Mouse (Mus musculus) liver, postnatal 0 days (tissue): ENCODE results near the gene Ppp1r21. TPM values are rescaled to one million over a fixed set of nuclear protein-coding genes. Genes with fewer than 3 reads are reported as not detected.

Experiments
- ATAC-seq: fragments of 200-750 bp; cut with Nextera tagmentation; 2 replicates; pipeline ENCODE4 v1.8.0; 2017; ENCODE audit warnings: mild to moderate bottlenecking, moderate library complexity
- DNase-seq: peaks from one replicate; pipeline ENCODE4 v3.0.0-alpha.2; 2016
- H3K27ac ChIP-seq: fragments of 300-500 bp; sonication (generic); 2 replicates; pipeline ENCODE4 v1.5.1; 2014; ENCODE audit warnings: antibody characterized with exemption, moderate library complexity, mild to moderate bottlenecking, low read depth
- H3K27me3 ChIP-seq: fragments of 300-500 bp; sonication (generic); 2 replicates; pipeline ENCODE4 v1.6.1; 2014; ENCODE audit warnings: low read length, control low read depth, mixed read lengths; ENCODE audit not compliant: insufficient read depth
- H3K36me3 ChIP-seq: fragments of 300-500 bp; sonication (generic); replicated peaks from 2 replicates; pipeline ENCODE4 v1.6.1; 2014; ENCODE audit warnings: mild to moderate bottlenecking, control low read depth, low read length, moderate library complexity, mixed read lengths; ENCODE audit not compliant: insufficient read depth
- H3K4me1 ChIP-seq: fragments of 300-500 bp; sonication (generic); 2 replicates; pipeline ENCODE4 v1.6.1; 2014; ENCODE audit warnings: antibody characterized with exemption, mild to moderate bottlenecking, control low read depth; ENCODE audit not compliant: insufficient read depth
- H3K4me2 ChIP-seq: fragments of 300-500 bp; sonication (generic); 2 replicates; pipeline ENCODE4 v1.6.1; 2014; ENCODE audit warnings: low read depth, mild to moderate bottlenecking, low read length, moderate library complexity, mixed read lengths
- H3K4me3 ChIP-seq: fragments of 300-500 bp; sonication (generic); 2 replicates; pipeline ENCODE4 v1.5.1; 2014; ENCODE audit warnings: low read depth, low read length
- H3K9ac ChIP-seq: fragments of 300-500 bp; sonication (generic); replicated peaks from 2 replicates; pipeline ENCODE4 v1.6.1; 2014; ENCODE audit warnings: mild to moderate bottlenecking, moderate library complexity
- H3K9me3 ChIP-seq: fragments of 300-500 bp; sonication (generic); 2 replicates; pipeline ENCODE4 v1.6.1; 2016; ENCODE audit warnings: mild to moderate bottlenecking, control low read depth, low read length, mixed read lengths
- CTCF ChIP-seq: sonication (generic); IDR thresholded peaks from 2 replicates; pipeline ENCODE4 v1.5.1; 2016; ENCODE audit warnings: antibody characterized with exemption, low read depth
- EP300 ChIP-seq: IDR thresholded peaks from 2 replicates; pipeline ENCODE4 v1.6.1; 2016; ENCODE audit warnings: antibody characterized with exemption, low read depth, mild to moderate bottlenecking
- WGBS: fragments of 180-500 bp; shearing (Covaris S2); extraction: QIAGEN DNeasy Blood & Tissue Kit; methylation state at CpG from one replicate; pipeline ENCODE4 v1.1.7; 2014; ENCODE audit not compliant: insufficient replicate concordance; 5-methylcytosine and 5-hydroxymethylcytosine counted together
- polyA plus RNA-seq: library from polyadenylated mRNA; unstranded; fragments of >200 nt; fragmentation: Nextera tagmentation; extraction: Ambion mirVana; gene quantifications from 2 replicates; pipeline ENCODE4 v1.2.1, GENCODE M21; 2015

The Ppp1r21 gene
- 9.0 TPM in 2 replicates for polyA plus RNA-seq

DNA sequence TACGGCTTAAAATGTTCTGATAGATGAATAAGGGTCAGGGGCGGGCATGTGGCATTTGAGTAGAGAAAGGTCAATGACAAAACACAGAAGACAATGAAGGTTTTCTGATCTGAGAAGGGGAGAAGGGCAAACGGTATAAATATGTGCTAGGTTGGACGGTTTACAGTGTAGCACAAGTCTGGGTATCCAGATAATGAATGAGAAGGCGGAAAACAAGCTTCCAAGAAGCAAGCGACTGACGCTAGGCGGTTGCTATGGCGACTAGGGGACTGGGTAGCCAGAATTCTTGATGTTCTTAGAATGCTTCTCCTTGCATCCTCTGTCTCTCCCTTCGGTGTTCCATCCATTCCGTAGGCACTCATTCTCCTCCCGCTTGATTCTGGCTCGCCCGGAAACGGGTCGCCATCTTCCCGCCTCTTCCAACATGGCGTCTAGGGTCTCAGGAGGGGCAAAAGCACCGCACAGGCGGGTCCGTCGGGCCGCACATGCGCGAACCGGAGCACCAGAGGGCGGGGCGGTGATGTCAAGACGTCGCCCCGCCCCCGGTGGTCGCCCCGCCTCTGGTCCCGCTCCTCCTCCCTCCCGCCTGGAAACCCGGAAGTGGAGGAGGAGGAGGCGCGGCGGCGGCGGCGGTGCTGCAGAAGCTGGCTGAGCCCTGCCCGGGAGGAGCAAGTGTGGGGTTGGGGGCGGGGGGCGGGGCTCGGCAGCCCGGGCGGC lies at the start of gene Ppp1r21:
Ppp1r21 (plus strand) TSS at position 600 of the 717 bp plus-strand sequence.
- ATAC-seq (peak; percentile 97), DNase-seq (peak; percentile 98)
- Histone ChIP-seq H3K27me3 (no peaks in the 10 kb centered on the region), H3K36me3 (no peaks in the 10 kb centered on the region), H3K4me3 (peak within 1 kb of the TSS; percentile 87), H3K4me2 (peak within 1 kb of the TSS; percentile 95), H3K4me1 (peaks cover 14% of the 10 kb centered on the region), H3K9ac (peak within 1 kb of the TSS; percentile 76), H3K27ac (peak within 1 kb of the TSS; percentile 73), H3K9me3 (no peaks in the 10 kb centered on the region)
- no peak for TF ChIP-seq CTCF
- TF ChIP-seq EP300, result peak; percentile 12; the same call in 1 of the 2 replicates
- WGBS, result 8% methylated on average over 40 of the region's 49 CpGs

DNA sequence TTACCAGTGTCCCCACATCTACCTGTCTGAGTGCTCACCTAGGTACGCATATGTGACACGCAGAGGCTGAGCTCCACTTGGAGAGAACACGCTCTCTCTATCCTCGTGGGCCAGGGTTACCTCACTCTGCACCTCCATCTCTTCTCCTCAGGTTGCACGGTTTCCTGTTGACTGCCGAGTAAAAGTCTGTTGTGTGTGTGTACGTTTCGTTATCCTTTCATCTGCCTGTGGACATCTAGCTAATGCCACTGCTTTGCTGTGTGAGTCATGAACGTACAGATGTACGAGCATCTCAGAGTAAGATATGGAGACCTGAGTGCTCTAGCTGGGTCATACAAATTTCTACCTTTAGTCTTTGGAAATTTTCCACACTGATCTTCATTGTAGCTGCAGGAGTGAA lies 49.5 kb upstream of the Ppp1r21 start:
- Histone ChIP-seq H3K9ac (no peak overlapping the region), H3K9me3 (no peaks in the 10 kb centered on the region), H3K36me3 (peaks cover 11% of the 10 kb centered on the region), H3K4me2 (no peak overlapping the region), H3K27me3 (no peaks in the 10 kb centered on the region), H3K4me3 (no peak overlapping the region), H3K4me1 (peaks cover 19% of the 10 kb centered on the region; the same call in 1 of the 2 replicates), H3K27ac (no peak overlapping the region)
- DNase-seq (no peak), ATAC-seq (no peak)
- TF ChIP-seq CTCF, result no peak
- WGBS, result 78% methylated on average over 10 of the region's 10 CpGs

DNA sequence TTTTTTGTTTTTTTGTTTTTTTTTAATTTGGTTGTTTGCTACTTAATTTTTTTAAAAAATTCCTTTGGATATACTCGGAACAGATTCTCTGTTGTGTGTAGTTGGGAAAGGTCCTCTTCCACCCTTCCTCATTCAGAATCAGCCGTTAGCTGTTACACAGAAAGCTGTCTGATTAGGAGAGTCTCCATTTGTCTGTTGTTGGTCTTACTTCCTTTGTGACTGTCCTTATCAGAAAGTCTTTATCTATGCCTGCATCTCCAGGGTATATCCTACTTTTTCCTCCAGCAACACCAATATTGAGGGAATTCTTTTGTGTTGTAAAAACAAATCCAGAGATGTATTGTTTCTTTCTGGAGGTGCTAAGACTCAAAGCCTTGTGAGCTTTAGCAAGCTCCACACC lies 48.9 kb upstream of the Ppp1r21 start:
- Histone ChIP-seq H3K4me1 (peaks cover 19% of the 10 kb centered on the region; the same call in 1 of the 2 replicates), H3K36me3 (peaks cover 11% of the 10 kb centered on the region), H3K4me3 (no peak overlapping the region), H3K27me3 (no peaks in the 10 kb centered on the region), H3K27ac (no peak overlapping the region), H3K9me3 (no peaks in the 10 kb centered on the region), H3K4me2 (no peak overlapping the region), H3K9ac (0 out of 2 replicates have a peak overlapping the region, but pooled peaks have one; percentile 6)
- ATAC-seq, result no peak
- no peak for DNase-seq
- 64% methylated on average over 2 of the region's 2 CpGs for WGBS
- TF ChIP-seq EP300 (no peak), CTCF (no peak)

DNA sequence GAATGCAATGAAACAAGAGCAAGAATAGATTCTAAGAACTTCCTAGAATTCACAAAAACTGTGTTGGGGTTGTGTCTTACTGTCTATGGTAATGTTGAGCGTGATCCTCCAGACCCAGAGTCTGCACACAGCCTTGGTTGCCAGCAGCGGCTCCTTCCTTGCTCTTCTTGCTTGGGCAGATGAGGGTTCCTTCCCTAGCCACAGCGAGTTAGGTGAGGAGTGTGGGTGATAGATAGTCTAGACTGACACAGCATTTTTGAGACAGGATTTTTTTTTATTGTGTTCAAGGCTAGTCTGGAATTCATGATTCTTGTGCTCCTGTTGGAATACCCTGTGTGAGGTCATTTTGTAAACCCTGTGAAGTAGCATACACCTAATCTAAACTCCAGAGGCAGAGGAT lies 48.3 kb upstream of the Ppp1r21 start:
- Histone ChIP-seq H3K9ac (0 out of 2 replicates have a peak overlapping the region, but pooled peaks have one; percentile 6), H3K36me3 (peaks cover 14% of the 10 kb centered on the region), H3K27ac (no peak overlapping the region), H3K9me3 (no peaks in the 10 kb centered on the region), H3K4me3 (no peak overlapping the region), H3K27me3 (no peaks in the 10 kb centered on the region), H3K4me2 (no peak overlapping the region), H3K4me1 (peaks cover 19% of the 10 kb centered on the region; the same call in 1 of the 2 replicates)
- TF ChIP-seq EP300 (no peak), CTCF (no peak)
- DNase-seq (no peak), ATAC-seq (peak; percentile 71)
- 65% methylated on average over 3 of the region's 3 CpGs for WGBS

DNA sequence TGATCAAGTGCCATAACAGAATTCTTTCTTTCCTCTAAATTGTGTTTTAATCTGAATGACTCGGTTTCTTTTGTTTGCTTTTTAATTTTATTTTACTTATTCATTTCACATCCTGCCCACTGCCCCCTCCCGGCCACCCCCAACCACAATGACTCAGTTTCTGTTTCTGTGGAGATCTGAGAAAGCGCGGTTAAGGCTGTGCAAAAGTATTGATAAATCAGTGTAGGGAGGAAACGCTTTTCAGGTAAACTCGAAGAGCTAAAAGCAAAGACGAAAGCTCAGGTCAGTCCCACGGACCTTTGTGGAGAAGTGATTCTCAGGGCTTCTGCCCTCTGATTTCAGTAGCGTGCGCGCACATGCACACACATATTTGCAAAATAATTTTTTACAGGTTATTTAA lies 45.4 kb upstream of the Ppp1r21 start:
- H3K27me3 ChIP-seq, result no peaks in the 10 kb centered on the region
- H3K4me3 ChIP-seq, result no peak overlapping the region
- no peak for ATAC-seq
- TF ChIP-seq EP300 (no peak), CTCF (no peak)
- no peaks in the 10 kb centered on the region for H3K9me3 ChIP-seq
- peaks cover 16% of the 10 kb centered on the region; the same call in 1 of the 2 replicates for H3K4me1 ChIP-seq
- H3K9ac ChIP-seq, result no peak overlapping the region
- H3K4me2 ChIP-seq, result no peak overlapping the region
- 85% methylated on average over 11 of the region's 11 CpGs for WGBS
- H3K27ac ChIP-seq, result no peak overlapping the region
- peaks cover 11% of the 10 kb centered on the region for H3K36me3 ChIP-seq
- DNase-seq, result no peak

DNA sequence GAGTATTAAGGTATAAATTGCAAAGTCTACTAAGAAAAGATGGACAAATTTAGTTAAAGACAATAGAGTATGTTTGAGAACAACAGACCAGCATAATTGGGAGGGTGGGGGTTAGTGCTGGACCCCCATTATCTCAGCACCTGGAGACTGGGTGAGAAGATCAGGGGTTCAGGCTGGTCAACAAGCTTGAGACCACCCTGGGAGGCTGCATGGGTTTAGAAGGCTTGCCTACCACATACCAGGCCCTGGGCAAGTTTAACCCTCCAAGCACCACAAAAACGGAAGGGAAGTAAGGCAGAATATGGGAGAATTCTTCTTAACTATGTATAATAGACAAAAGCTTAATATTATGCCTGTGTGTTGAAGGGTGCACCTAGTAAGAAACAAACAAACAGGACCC lies 45.0 kb upstream of the Ppp1r21 start:
- Histone ChIP-seq H3K27ac (no peak overlapping the region), H3K27me3 (no peaks in the 10 kb centered on the region), H3K4me2 (no peak overlapping the region), H3K4me1 (peaks cover 13% of the 10 kb centered on the region; the same call in 1 of the 2 replicates), H3K4me3 (no peak overlapping the region), H3K9me3 (no peaks in the 10 kb centered on the region), H3K36me3 (peaks cover 11% of the 10 kb centered on the region), H3K9ac (no peak overlapping the region)
- WGBS, result 86% methylated on average over 1 of the region's 1 CpGs
- ATAC-seq (no peak), DNase-seq (no peak)
- TF ChIP-seq CTCF, result no peak
- TF ChIP-seq EP300, result no peak
